Mouse (Mus musculus): ENCODE measurements at regions not wholly inside any gene's neighbourhood (a gene's known extent, or its start where the extent isn't known, plus 50 kb on each side); places are given as distances from the start of the nearest gene placed in this dataset.
A peak's percentile ranks its signal among the peaks of the same experiment; 100 is the strongest.

GRCm38 (mm10) chr12:12499903-12500302 lies 238.0 kb downstream of the Fam49a start:
- H3K9ac ChIP-seq, result no peak overlapping the region
- H3K27ac ChIP-seq, result no peak overlapping the region
- ATAC-seq (ENCODE audit: low FRiP score, low read depth), result no peak
- 76% methylated on average over 3 of the region's 3 CpGs for WGBS
- no peak overlapping the region for H3K4me3 ChIP-seq
- H3K4me2 ChIP-seq (replicated peaks), result no peak overlapping the region
- H3K9me3 ChIP-seq, result no peaks in the 10 kb centered on the region
- no peaks in the 10 kb centered on the region; the same call in 1 of the 2 replicates for H3K4me1 ChIP-seq
- H3K36me3 ChIP-seq, result no peaks in the 10 kb centered on the region
- no peaks in the 10 kb centered on the region for H3K27me3 ChIP-seq

GRCm38 (mm10) chr12:12498621-12499020 lies 236.7 kb downstream of the Fam49a start:
- no peak overlapping the region for H3K4me3 ChIP-seq
- no peaks in the 10 kb centered on the region for H3K36me3 ChIP-seq
- no peak overlapping the region for H3K4me2 ChIP-seq (replicated peaks)
- ATAC-seq (ENCODE audit: low FRiP score, low read depth), result no peak
- no peak overlapping the region for H3K9ac ChIP-seq
- no peaks in the 10 kb centered on the region for H3K9me3 ChIP-seq
- no peak overlapping the region for H3K27ac ChIP-seq
- H3K27me3 ChIP-seq, result no peaks in the 10 kb centered on the region
- H3K4me1 ChIP-seq, result no peaks in the 10 kb centered on the region; the same call in 1 of the 2 replicates

- no peaks in the 10 kb centered on the region for H3K27me3 ChIP-seq
- H3K9me3 ChIP-seq, result no peaks in the 10 kb centered on the region
- no peak overlapping the region for H3K9ac ChIP-seq
- H3K4me3 ChIP-seq, result no peak overlapping the region
- H3K27ac ChIP-seq, result no peak overlapping the region
- no peaks in the 10 kb centered on the region for H3K36me3 ChIP-seq
- H3K4me1 ChIP-seq, result no peaks in the 10 kb centered on the region; the same call in 1 of the 2 replicates
- 87% methylated on average over 6 of the region's 6 CpGs for WGBS
- ATAC-seq (ENCODE audit: low FRiP score, low read depth), result no peak
- H3K4me2 ChIP-seq (replicated peaks), result no peak overlapping the region
These were observed 235.4 kb downstream of the Fam49a start for GRCm38 (mm10) chr12:12497277-12497841.

GRCm38 (mm10) chr12:12496593-12497141 lies 234.7 kb downstream of the Fam49a start:
- Histone ChIP-seq H3K4me1 (no peaks in the 10 kb centered on the region; the same call in 1 of the 2 replicates), H3K27ac (no peak overlapping the region), H3K9ac (no peak overlapping the region), H3K27me3 (no peaks in the 10 kb centered on the region), H3K36me3 (no peaks in the 10 kb centered on the region), H3K4me3 (no peak overlapping the region), H3K9me3 (no peaks in the 10 kb centered on the region), H3K4me2 (replicated peaks) (no peak overlapping the region)
- WGBS, result 82% methylated on average over 7 of the region's 7 CpGs
- ATAC-seq (ENCODE audit: low FRiP score, low read depth), result no peak

GRCm38 (mm10) chr12:12490173-12490572 lies 228.2 kb downstream of the Fam49a start:
- Histone ChIP-seq H3K4me2 (replicated peaks) (no peak overlapping the region), H3K9ac (no peak overlapping the region), H3K4me3 (no peak overlapping the region), H3K36me3 (no peaks in the 10 kb centered on the region), H3K27ac (no peak overlapping the region), H3K4me1 (peaks cover 11% of the 10 kb centered on the region), H3K9me3 (no peaks in the 10 kb centered on the region), H3K27me3 (no peaks in the 10 kb centered on the region)
- no peak for ATAC-seq (ENCODE audit: low FRiP score, low read depth)
- WGBS, result 73% methylated on average over 1 of the region's 1 CpGs

- 89% methylated on average over 1 of the region's 1 CpGs for WGBS
- Histone ChIP-seq H3K27ac (no peak overlapping the region), H3K9ac (no peak overlapping the region), H3K4me2 (replicated peaks) (no peak overlapping the region), H3K9me3 (no peaks in the 10 kb centered on the region), H3K4me1 (peaks cover 14% of the 10 kb centered on the region), H3K4me3 (no peak overlapping the region), H3K27me3 (no peaks in the 10 kb centered on the region), H3K36me3 (no peaks in the 10 kb centered on the region)
- no peak for ATAC-seq (ENCODE audit: low FRiP score, low read depth)
These were observed 226.2 kb downstream of the Fam49a start for GRCm38 (mm10) chr12:12488090-12488489.

GRCm38 (mm10) chr12:12486656-12487356 lies 224.9 kb downstream of the Fam49a start:
- Histone ChIP-seq H3K27me3 (no peaks in the 10 kb centered on the region), H3K9ac (no peak overlapping the region), H3K27ac (no peak overlapping the region), H3K4me2 (replicated peaks) (no peak overlapping the region), H3K36me3 (no peaks in the 10 kb centered on the region), H3K4me1 (peaks cover 14% of the 10 kb centered on the region), H3K9me3 (no peaks in the 10 kb centered on the region), H3K4me3 (no peak overlapping the region)
- 85% methylated on average over 1 of the region's 1 CpGs for WGBS
- ATAC-seq (ENCODE audit: low FRiP score, low read depth), result no peak

GRCm38 (mm10) chr12:12484921-12485680 lies 223.2 kb downstream of the Fam49a start:
- Histone ChIP-seq H3K36me3 (no peaks in the 10 kb centered on the region), H3K4me2 (replicated peaks) (peak overlapping the region; percentile 2; the same call in 1 of the 2 replicates), H3K27me3 (no peaks in the 10 kb centered on the region), H3K27ac (no peak overlapping the region), H3K4me3 (no peak overlapping the region), H3K9ac (no peak overlapping the region), H3K4me1 (peaks cover 14% of the 10 kb centered on the region), H3K9me3 (no peaks in the 10 kb centered on the region)
- ATAC-seq (ENCODE audit: low FRiP score, low read depth), result peak; percentile 48; the same call in 1 of the 2 replicates
- 17% methylated on average over 9 of the region's 9 CpGs for WGBS

- Histone ChIP-seq H3K9ac (no peak overlapping the region), H3K4me2 (replicated peaks) (no peak overlapping the region), H3K27me3 (no peaks in the 10 kb centered on the region), H3K4me3 (no peak overlapping the region), H3K36me3 (no peaks in the 10 kb centered on the region), H3K27ac (no peak overlapping the region), H3K9me3 (no peaks in the 10 kb centered on the region), H3K4me1 (peaks cover 6% of the 10 kb centered on the region; the same call in 1 of the 2 replicates)
- WGBS, result 91% methylated on average over 2 of the region's 2 CpGs
- ATAC-seq (ENCODE audit: low FRiP score, low read depth), result no peak
These were observed 218.5 kb downstream of the Fam49a start for GRCm38 (mm10) chr12:12480451-12480850.

GRCm38 (mm10) chr12:12452086-12452485 lies 190.1 kb downstream of the Fam49a start:
- H3K27me3 ChIP-seq, result no peaks in the 10 kb centered on the region
- H3K4me3 ChIP-seq, result no peak overlapping the region
- no peak overlapping the region for H3K4me2 ChIP-seq (replicated peaks)
- no peaks in the 10 kb centered on the region for H3K9me3 ChIP-seq
- no peak overlapping the region for H3K27ac ChIP-seq
- H3K4me1 ChIP-seq, result no peaks in the 10 kb centered on the region
- ATAC-seq (ENCODE audit: low FRiP score, low read depth), result no peak
- WGBS, result 62% methylated on average over 2 of the region's 2 CpGs
- H3K9ac ChIP-seq, result no peak overlapping the region
- no peaks in the 10 kb centered on the region for H3K36me3 ChIP-seq

GRCm38 (mm10) chr12:12446768-12447167 lies 184.8 kb downstream of the Fam49a start:
- Histone ChIP-seq H3K4me1 (peaks cover 18% of the 10 kb centered on the region), H3K4me3 (no peak overlapping the region), H3K4me2 (replicated peaks) (no peak overlapping the region), H3K36me3 (no peaks in the 10 kb centered on the region), H3K27me3 (no peaks in the 10 kb centered on the region), H3K9me3 (no peaks in the 10 kb centered on the region), H3K9ac (no peak overlapping the region), H3K27ac (no peak overlapping the region)
- WGBS, result 39% methylated on average over 2 of the region's 2 CpGs
- no peak for ATAC-seq (ENCODE audit: low FRiP score, low read depth)

- ATAC-seq (ENCODE audit: low FRiP score, low read depth), result no peak
- H3K4me3 ChIP-seq, result no peak overlapping the region
These were observed 184.3 kb downstream of the Fam49a start for GRCm38 (mm10) chr12:12446281-12446680.

More at GRCm38 (mm10) chr12:12446281-12446680, 184.3 kb downstream of the Fam49a start:
- Histone ChIP-seq H3K27me3 (no peaks in the 10 kb centered on the region), H3K4me1 (peaks cover 18% of the 10 kb centered on the region), H3K36me3 (no peaks in the 10 kb centered on the region), H3K4me2 (replicated peaks) (no peak overlapping the region), H3K27ac (no peak overlapping the region), H3K9ac (no peak overlapping the region), H3K9me3 (no peaks in the 10 kb centered on the region)
- WGBS, result 84% methylated on average over 3 of the region's 3 CpGs

Measured in limb, embryonic 13.5 days (tissue).